Mouse (Mus musculus) G1E (cell line): Measurements from ENCODE around the gene Pamr1.

Experiments
- CTCF ChIP-seq: IDR thresholded peaks from 2 replicates; pipeline ENCODE4 v1.5.1; 2012; ENCODE audit warnings: low read depth, low read length, inconsistent platforms, mixed read lengths
- TAL1 ChIP-seq: conservative IDR thresholded peaks from 2 replicates; pipeline ENCODE4 v1.6.1; 2012; ENCODE audit warnings: low read depth, low read length, inconsistent platforms, mixed read lengths

GRCm38 (mm10) chr2:102549611-102550266 is at the start of gene Pamr1:
- TF ChIP-seq CTCF (no peak), TAL1 (no peak)
